Mouse (Mus musculus) adrenal gland, postnatal 36 days (tissue): ENCODE data around the gene Adamts20. TPM values are rescaled to one million over a fixed set of nuclear protein-coding genes. Genes with fewer than 3 reads are reported as not detected.
"Not testable (repeated sequence)": the region's sequence is repeated elsewhere in the genome, so short reads cannot be mapped to it uniquely, and the experiment has no call there.

ENCODE experiments used
- DNase-seq, 2 experiments: peaks; one replicate each; pipeline ENCODE4 v3.0.0; 2021; ENCODE audit warnings: mixed read lengths in 1 of 2
- total RNA-seq, 2 experiments: library from RNA; stranded (reverse); gene quantifications; 2 replicates each; pipeline ENCODE4 v1.2.3; 2021

Gene Adamts20
- total RNA-seq, 2 experiments from 2014 or later: 1.7 to 4.3 TPM

- no peak for DNase-seq
These were observed 20.6 kb downstream of the Adamts20 start for GRCm38 (mm10) chr15:94444437-94445136.

GRCm38 (mm10) chr15:94444043-94444436, 21.2 kb downstream of the Adamts20 start:
- DNase-seq: peak; percentile 20 to 28

- DNase-seq: no peak
These were observed 22.2 kb downstream of the Adamts20 start for GRCm38 (mm10) chr15:94443025-94443424.

GRCm38 (mm10) chr15:94435532-94435931, 29.7 kb downstream of the Adamts20 start:
- DNase-seq: no peak

GRCm38 (mm10) chr15:94430681-94431405, 34.4 kb downstream of the Adamts20 start:
- DNase-seq: no peak

- DNase-seq: no peak
These were observed 36.5 kb downstream of the Adamts20 start for GRCm38 (mm10) chr15:94428726-94429125.

GRCm38 (mm10) chr15:94427482-94428214, 37.6 kb downstream of the Adamts20 start:
- no peak for DNase-seq

- no peak for DNase-seq
These were observed 44.7 kb downstream of the Adamts20 start for GRCm38 (mm10) chr15:94420526-94420925.

- no peak for DNase-seq
These were observed 46.1 kb downstream of the Adamts20 start for GRCm38 (mm10) chr15:94419167-94419566.

GRCm38 (mm10) chr15:94418427-94418826, 46.8 kb downstream of the Adamts20 start:
- DNase-seq: no peak

- DNase-seq: no peak
These were observed 47.7 kb downstream of the Adamts20 start for GRCm38 (mm10) chr15:94417216-94418155.

GRCm38 (mm10) chr15:94409832-94410231, 55.4 kb downstream of the Adamts20 start:
- DNase-seq: no peak

GRCm38 (mm10) chr15:94406364-94406763, 58.9 kb downstream of the Adamts20 start:
- no peak for DNase-seq

- DNase-seq: peak; percentile 90
These were observed 61.1 kb downstream of the Adamts20 start for GRCm38 (mm10) chr15:94404071-94404545.

- DNase-seq: no peak
These were observed 61.7 kb downstream of the Adamts20 start for GRCm38 (mm10) chr15:94403461-94404070.

GRCm38 (mm10) chr15:94403018-94403417, 62.2 kb downstream of the Adamts20 start:
- peak in 1 of 2 experiments; percentile 8 for DNase-seq

GRCm38 (mm10) chr15:94392737-94393136, 72.5 kb downstream of the Adamts20 start:
- no peak for DNase-seq

GRCm38 (mm10) chr15:94390127-94390526, 75.1 kb downstream of the Adamts20 start:
- not testable (repeated sequence) for DNase-seq

GRCm38 (mm10) chr15:94379425-94379824, 85.8 kb downstream of the Adamts20 start:
- DNase-seq: peak in 1 of 2 experiments; percentile 29

- no peak for DNase-seq
These were observed 92.7 kb downstream of the Adamts20 start for GRCm38 (mm10) chr15:94372548-94372947.

GRCm38 (mm10) chr15:94349052-94349451, 116.2 kb downstream of the Adamts20 start:
- no peak for DNase-seq
